Mouse (Mus musculus) heart, postnatal 0 days (tissue): ENCODE results near the gene Mt3. TPM values are rescaled to one million over a fixed set of nuclear protein-coding genes. Genes with fewer than 3 reads are reported as not detected.

Experiments
- ATAC-seq: fragments of 200-750 bp; cut with Nextera tagmentation; 2 replicates; pipeline ENCODE4 v1.8.0; 2017; ENCODE audit warnings: low read depth, moderate number of reproducible peaks, moderate library complexity; ENCODE audit not compliant: insufficient read depth
- DNase-seq: peaks from one replicate; pipeline ENCODE4 v3.0.0-alpha.2; 2016; ENCODE audit warnings: low spot score
- H3K27ac ChIP-seq: fragments of 300-500 bp; sonication (generic); 2 replicates; pipeline ENCODE4 v1.5.1; 2014; ENCODE audit warnings: low read depth, mild to moderate bottlenecking
- H3K27me3 ChIP-seq: fragments of 300-500 bp; sonication (generic); 2 replicates; pipeline ENCODE4 v1.6.1; 2014; ENCODE audit warnings: low read length, mixed read lengths; ENCODE audit not compliant: control insufficient read depth, insufficient read depth
- H3K36me3 ChIP-seq: fragments of 300-500 bp; sonication (generic); replicated peaks from 2 replicates; pipeline ENCODE4 v1.6.1; 2014; ENCODE audit warnings: low read length, mixed read lengths; ENCODE audit not compliant: control insufficient read depth, insufficient read depth
- H3K4me1 ChIP-seq: fragments of 300-500 bp; sonication (generic); 2 replicates; pipeline ENCODE4 v1.6.1; 2014; ENCODE audit warnings: antibody characterized with exemption; ENCODE audit not compliant: control insufficient read depth, insufficient read depth
- H3K4me2 ChIP-seq: fragments of 300-500 bp; sonication (generic); 2 replicates; pipeline ENCODE4 v1.6.1; 2014; ENCODE audit warnings: low read depth, mild to moderate bottlenecking, low read length, moderate library complexity
- H3K4me3 ChIP-seq: fragments of 300-500 bp; sonication (generic); 2 replicates; pipeline ENCODE4 v1.5.1; 2014; ENCODE audit warnings: low read depth, low read length
- H3K9ac ChIP-seq: fragments of 300-500 bp; sonication (generic); replicated peaks from 2 replicates; pipeline ENCODE4 v1.6.1; 2014; ENCODE audit warnings: low read depth, low read length, mixed read lengths
- H3K9me3 ChIP-seq: fragments of 300-500 bp; sonication (generic); replicated peaks from 2 replicates; pipeline ENCODE4 v1.6.1; 2016; ENCODE audit warnings: low read length; ENCODE audit not compliant: control insufficient read depth
- CTCF ChIP-seq: IDR thresholded peaks from 2 replicates; pipeline ENCODE4 v1.5.1; 2016; ENCODE audit warnings: antibody characterized with exemption, control low read depth, low read depth
- EP300 ChIP-seq: IDR thresholded peaks from 2 replicates; pipeline ENCODE4 v1.6.1; 2016; ENCODE audit warnings: antibody characterized with exemption, low read depth
- WGBS: fragments of 180-500 bp; shearing (Covaris S2); extraction: QIAGEN DNeasy Blood & Tissue Kit; methylation state at CpG from one replicate; pipeline ENCODE4 v1.1.7; 2014; 5-methylcytosine and 5-hydroxymethylcytosine counted together
- polyA plus RNA-seq: library from polyadenylated mRNA; unstranded; fragments of >200 nt; fragmentation: Nextera tagmentation; extraction: Ambion mirVana; gene quantifications from 2 replicates; pipeline ENCODE4 v1.2.1, GENCODE M21; 2015
- total RNA-seq: library from RNA; depleted of rRNA; stranded (reverse); fragments of >200 nt; gene quantifications from 2 replicates; pipeline ENCODE4 v1.2.3, GENCODE M21; 2014; ENCODE audit warnings: low replicate concordance; rRNA removed

Mt3 gene
- total RNA-seq: 145 and 217 TPM in 2 replicates
- polyA plus RNA-seq: 67.4 and 72.3 TPM in 2 replicates

- ATAC-seq (peak; percentile 81), DNase-seq (peak; percentile 65)
- Histone ChIP-seq H3K27ac (no peak within 1 kb of the TSS), H3K4me1 (peaks cover 7% of the 10 kb centered on the region), H3K4me3 (peak within 1 kb of the TSS; percentile 34), H3K9ac (peak within 1 kb of the TSS; percentile 40), H3K27me3 (0 out of 2 replicates have a peak, but pooled peaks cover 3% of the 10 kb centered on the region), H3K9me3 (no peaks in the 10 kb centered on the region), H3K4me2 (peak within 1 kb of the TSS; percentile 60), H3K36me3 (no peaks in the 10 kb centered on the region)
- TF ChIP-seq EP300 (no peak), CTCF (peak; percentile 27; the same call in 1 of the 2 replicates)
- 4% methylated on average over 29 of the region's 29 CpGs for WGBS
These were observed at the start of gene Mt3 for GRCm38 (mm10) chr8:94152513-94153300. Gene Mt3, plus strand, starts transcription at chr8:94152607.

GRCm38 (mm10) chr8:94104146-94104545, 48.3 kb upstream of the Mt3 start:
- Histone ChIP-seq H3K4me2 (no peak overlapping the region), H3K4me3 (no peak overlapping the region), H3K27ac (no peak overlapping the region), H3K27me3 (no peaks in the 10 kb centered on the region), H3K9me3 (no peaks in the 10 kb centered on the region), H3K9ac (no peak overlapping the region), H3K4me1 (no peaks in the 10 kb centered on the region), H3K36me3 (no peaks in the 10 kb centered on the region)
- DNase-seq: no peak
- ATAC-seq: no peak
- TF ChIP-seq CTCF: no peak
- no peak for TF ChIP-seq EP300
- WGBS: 44% methylated on average over 5 of the region's 5 CpGs

DNA sequence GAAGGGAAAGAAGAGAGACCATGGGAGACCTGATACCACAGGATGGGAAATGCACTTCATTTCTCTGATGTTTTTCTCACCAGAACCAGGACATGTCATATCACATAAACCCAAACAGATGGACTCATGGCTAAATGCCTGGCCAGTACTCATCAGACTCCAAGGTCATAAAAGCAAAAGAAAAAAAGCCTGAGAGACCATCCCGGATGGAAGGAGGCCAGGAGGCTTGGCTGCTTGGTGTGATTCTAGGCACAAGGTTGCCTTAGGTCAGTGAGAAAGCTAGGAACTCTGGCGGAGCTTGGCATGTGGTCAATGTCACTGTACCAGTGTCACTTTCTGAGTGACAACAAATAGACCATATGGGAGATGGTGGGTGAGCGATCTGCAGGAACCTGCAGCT, 44.5 kb upstream of the Mt3 start:
- H3K27ac ChIP-seq: no peak overlapping the region
- H3K4me2 ChIP-seq: no peak overlapping the region
- TF ChIP-seq CTCF (no peak), EP300 (no peak)
- H3K9me3 ChIP-seq: no peaks in the 10 kb centered on the region
- H3K4me3 ChIP-seq: no peak overlapping the region
- H3K4me1 ChIP-seq: 0 out of 2 replicates have a peak, but pooled peaks cover 3% of the 10 kb centered on the region
- no peaks in the 10 kb centered on the region for H3K27me3 ChIP-seq
- WGBS: 43% methylated on average over 3 of the region's 3 CpGs
- ATAC-seq: no peak
- no peaks in the 10 kb centered on the region for H3K36me3 ChIP-seq
- peak; percentile 12 for DNase-seq
- H3K9ac ChIP-seq: no peak overlapping the region

DNA sequence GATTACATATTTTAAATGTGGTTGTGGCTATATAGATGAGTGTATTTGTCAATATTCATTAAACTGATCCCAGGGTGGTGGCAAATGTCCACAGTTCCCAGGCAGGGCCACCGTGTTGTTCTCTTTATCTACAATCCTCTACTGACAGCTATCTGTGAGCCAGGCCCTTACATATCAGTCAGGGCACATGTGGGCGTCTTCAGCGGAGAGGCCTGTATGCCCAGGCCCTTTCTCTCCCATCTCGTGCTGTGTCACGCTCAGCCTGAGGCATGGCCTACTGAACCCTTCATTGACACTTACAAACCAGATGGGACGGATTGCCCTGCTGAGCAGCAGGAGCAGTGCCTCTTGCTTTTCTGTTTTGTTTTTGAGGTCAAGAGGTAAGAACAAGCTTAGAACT, 43.0 kb upstream of the Mt3 start:
- H3K9me3 ChIP-seq: no peaks in the 10 kb centered on the region
- no peak for DNase-seq
- H3K4me3 ChIP-seq: no peak overlapping the region
- H3K27me3 ChIP-seq: no peaks in the 10 kb centered on the region
- no peak overlapping the region for H3K27ac ChIP-seq
- H3K4me1 ChIP-seq: 0 out of 2 replicates have a peak, but pooled peaks cover 3% of the 10 kb centered on the region
- WGBS: 73% methylated on average over 6 of the region's 6 CpGs
- H3K4me2 ChIP-seq: no peak overlapping the region
- H3K9ac ChIP-seq: no peak overlapping the region
- ATAC-seq: no peak
- TF ChIP-seq EP300 (no peak), CTCF (no peak)
- no peaks in the 10 kb centered on the region for H3K36me3 ChIP-seq

DNA sequence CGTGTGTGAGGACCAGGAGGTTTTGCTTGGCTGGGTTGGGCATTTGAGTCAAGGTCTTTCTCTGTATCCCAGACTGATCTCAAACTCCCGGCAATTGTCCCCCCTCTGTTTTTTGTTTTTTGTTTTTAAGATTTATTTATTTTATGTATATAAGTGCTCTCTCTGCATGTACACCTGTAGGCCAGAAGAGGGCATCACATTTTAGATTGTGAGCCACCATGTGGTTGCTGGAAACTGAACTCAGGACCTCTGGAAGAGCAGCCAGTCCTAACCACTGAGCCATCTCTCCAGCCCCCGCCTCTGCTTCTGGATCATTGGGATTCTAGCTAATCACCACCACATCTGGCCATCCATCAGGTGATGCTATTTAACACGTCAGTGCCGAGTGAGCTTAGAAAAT, 42.6 kb upstream of the Mt3 start:
- Histone ChIP-seq H3K27ac (no peak overlapping the region), H3K4me2 (no peak overlapping the region), H3K36me3 (no peaks in the 10 kb centered on the region), H3K9me3 (no peaks in the 10 kb centered on the region), H3K27me3 (no peaks in the 10 kb centered on the region), H3K4me1 (0 out of 2 replicates have a peak, but pooled peaks cover 3% of the 10 kb centered on the region), H3K4me3 (no peak overlapping the region), H3K9ac (no peak overlapping the region)
- ATAC-seq (no peak), DNase-seq (no peak)
- no peak for TF ChIP-seq EP300
- TF ChIP-seq CTCF: no peak
- 79% methylated on average over 5 of the region's 5 CpGs for WGBS
